Mouse (Mus musculus): ENCODE measurements around the gene Itgae.
A peak's percentile ranks its signal among the peaks of the same experiment; 100 is the strongest.

Itgae gene

GRCm38 (mm10) chr11:73092877-73093276 lies 2.5 kb downstream of the Itgae start:
- no peak for DNase-seq (ENCODE audit: low spot score in 2 of 2)

DNA sequence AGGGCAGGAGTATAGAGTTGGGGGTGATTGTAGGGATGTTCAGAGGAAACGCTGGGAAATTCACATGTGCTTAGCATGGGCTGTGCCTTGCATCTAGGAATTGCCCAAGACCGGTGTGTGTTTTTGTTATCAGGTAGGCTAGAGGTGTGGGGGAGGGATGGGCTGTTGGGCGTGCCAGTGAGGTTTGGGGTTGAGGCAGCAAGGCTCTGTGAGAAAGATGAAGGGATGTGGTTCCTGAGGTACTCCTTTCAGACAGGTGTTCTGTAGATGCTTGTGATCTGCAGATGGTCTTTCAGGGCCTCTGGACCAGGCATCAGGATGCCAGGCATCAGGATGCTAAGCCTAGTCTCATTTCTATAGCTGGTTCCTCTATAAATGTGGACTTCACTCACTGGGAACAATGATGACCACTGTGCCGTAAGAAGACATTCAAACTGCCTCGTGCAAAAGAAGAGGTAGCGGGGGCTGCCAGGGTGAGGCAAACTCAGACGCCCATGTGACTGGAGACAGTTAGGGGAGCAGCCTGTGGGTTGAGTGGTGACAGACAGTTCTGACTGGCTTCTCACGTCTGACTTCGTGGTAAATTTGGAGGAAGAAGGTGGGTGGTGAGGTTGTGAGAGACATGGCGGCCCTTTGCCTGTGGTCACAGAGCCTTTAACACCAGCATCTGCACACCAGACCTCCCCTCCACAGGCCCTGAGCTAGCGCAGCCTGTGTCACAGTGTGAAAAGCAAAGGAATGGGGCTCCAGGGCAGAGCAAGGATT lies 4.0 kb downstream of the Itgae start:
- no peak for DNase-seq (ENCODE audit: low spot score in 2 of 2)

DNA sequence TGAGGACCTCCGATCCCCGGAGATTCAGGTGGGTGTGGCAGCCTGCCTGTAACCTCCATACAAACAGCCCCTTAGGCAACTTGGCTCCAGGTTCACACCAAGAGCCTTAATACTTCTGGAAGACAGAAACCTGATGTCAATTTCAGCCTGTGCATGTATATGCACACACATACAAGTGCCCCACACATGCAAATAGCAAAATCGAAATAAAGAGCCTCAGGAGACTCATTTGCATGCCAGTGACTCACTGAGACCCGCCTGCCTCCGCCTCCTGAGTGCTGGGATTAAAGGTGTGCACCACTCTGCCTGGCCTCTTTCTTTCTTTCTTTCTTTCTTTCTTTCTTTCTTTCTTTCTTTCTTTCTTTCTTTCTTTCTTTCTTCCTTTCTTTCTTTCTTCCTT lies 8.5 kb downstream of the Itgae start:
- DNase-seq (ENCODE audit: low spot score in 2 of 2) = no peak

DNA sequence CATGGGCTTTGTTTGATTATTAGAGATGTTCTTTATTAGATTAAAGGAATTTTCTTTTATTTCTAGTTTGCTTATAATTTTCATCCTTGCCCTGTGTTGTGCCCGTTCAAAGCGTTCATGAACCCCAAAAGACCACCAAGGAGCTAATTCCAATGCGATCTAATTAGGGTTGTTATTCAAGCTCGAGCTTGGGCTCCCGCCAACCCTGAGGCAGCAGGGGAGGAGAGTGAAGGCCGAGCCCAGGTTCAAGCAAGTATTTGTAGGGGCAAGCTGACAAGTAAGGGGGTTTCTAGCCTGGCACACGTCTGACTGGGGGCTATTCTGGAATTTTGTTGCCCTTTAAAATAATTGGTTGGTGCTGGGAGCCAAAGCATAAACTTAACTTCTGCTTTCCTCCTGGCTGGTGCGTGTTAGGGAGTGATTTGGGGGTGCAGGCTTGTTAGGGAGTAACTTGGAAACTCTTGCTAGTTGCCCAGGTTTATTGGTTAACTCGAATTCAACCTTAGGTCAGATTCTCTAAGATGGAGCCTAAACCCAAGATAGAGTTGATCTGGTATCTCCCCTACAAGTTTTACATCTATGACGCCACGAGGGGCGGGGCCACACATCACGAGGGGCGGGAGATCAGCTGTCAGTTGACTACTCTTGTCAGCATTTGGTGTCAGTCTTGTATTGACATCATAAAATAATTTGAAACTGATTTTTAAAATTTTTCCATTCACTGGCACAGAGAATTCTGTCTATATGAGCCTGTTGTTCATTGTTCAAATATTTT lies 9.8 kb downstream of the Itgae start:
- no peak for DNase-seq (ENCODE audit: low spot score in 2 of 2)

GRCm38 (mm10) chr11:73101308-73101707 lies 10.9 kb downstream of the Itgae start:
- DNase-seq (ENCODE audit: low spot score in 2 of 2) = no peak

- no peak for DNase-seq (ENCODE audit: low spot score in 2 of 2)
Measured at GRCm38 (mm10) chr11:73105246-73105645, 14.9 kb downstream of the Itgae start.

DNA sequence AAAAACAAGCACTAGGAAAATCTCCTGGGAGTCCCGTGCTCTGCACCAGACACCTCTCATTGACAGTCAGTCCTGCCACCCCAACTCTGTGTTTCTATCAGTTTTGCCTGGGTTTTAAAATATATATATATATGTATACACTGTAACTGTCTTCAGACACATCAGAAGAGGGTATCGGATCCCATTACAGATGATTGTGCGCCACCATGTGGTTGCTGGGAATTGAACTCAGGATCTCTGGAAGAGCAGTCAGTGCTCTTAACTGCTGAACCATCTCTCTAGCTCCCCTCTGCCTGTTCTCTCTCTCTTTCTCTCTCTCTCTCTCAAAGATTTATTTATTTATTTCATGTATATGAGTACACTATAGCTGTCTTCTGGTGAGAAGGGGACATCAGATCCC lies 17.0 kb downstream of the Itgae start:
- peak in 1 of 2 experiments; percentile 34 for DNase-seq (ENCODE audit: low spot score in 2 of 2)

- no peak for DNase-seq (ENCODE audit: low spot score in 2 of 2)
Measured at GRCm38 (mm10) chr11:73108195-73108897, 18.0 kb downstream of the Itgae start.

- DNase-seq (ENCODE audit: low spot score in 2 of 2) = no peak
Measured at GRCm38 (mm10) chr11:73108898-73109625, 18.7 kb downstream of the Itgae start.

DNA sequence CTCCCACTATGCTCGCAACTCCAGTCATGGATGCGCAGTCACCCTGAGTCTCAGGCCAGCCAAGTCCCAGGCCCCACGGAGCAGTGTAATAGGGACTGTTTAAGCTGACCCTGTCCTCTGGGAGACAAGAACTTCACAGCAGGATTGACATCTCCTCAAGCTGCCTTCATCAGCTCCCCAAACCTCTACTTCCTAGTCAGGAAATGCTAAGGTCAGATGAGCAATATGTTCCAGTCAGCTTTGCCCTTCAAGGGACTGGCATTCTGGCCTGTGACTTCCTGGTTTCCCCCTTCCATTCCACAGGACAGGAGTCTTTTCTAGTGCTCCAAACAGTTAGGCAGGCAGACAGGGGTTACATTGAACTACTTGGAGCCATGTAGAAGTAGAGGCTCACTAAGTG lies 19.6 kb downstream of the Itgae start:
- DNase-seq (ENCODE audit: low spot score in 2 of 2) = no peak

GRCm38 (mm10) chr11:73111414-73111813 lies 21.0 kb downstream of the Itgae start:
- no peak for DNase-seq (ENCODE audit: low spot score in 2 of 2)

DNA sequence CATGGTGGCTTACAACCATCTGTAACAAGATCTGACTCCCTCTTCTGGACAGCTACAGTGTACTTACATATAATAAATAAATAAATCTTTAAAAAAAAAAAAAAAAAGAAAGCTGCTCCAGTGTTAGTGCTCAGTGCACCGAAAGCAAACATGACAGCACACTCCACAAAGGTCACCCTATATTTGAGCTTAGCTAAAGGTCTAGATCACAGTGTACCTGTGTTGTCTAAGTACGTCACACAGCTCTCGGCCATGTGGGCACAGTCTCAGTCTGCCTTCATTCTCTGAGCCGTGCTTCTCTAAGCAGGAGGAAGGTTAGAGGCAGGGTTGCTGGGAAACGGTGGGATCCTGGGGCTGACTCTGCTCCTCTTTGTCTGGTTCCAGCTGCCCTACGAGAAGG lies 36.1 kb downstream of the Itgae start:
- DNase-seq (ENCODE audit: low spot score in 2 of 2) = no peak

- no peak for DNase-seq (ENCODE audit: low spot score in 2 of 2)
Measured at GRCm38 (mm10) chr11:73131020-73131419, 40.6 kb downstream of the Itgae start.

DNA sequence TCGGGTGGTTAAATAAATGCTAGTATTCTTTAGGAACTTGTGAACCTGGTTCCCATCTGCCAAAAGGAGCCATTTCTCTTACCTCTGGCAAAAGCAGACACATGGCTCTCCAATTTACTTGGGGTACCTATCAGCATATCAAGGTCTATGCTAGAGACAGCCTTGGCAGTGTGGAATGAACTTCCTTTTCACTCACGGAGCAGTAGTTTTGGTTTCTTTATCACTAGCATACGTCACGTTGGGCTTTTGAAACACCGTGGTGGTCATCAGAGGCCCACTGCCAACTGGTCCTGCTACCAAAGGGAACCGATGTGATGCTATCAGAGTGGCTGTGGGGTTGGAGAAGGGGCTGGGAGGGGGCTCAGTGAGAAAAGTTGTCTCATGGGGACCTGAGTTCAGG lies 42.6 kb downstream of the Itgae start:
- DNase-seq (ENCODE audit: low spot score in 2 of 2) = no peak

DNA sequence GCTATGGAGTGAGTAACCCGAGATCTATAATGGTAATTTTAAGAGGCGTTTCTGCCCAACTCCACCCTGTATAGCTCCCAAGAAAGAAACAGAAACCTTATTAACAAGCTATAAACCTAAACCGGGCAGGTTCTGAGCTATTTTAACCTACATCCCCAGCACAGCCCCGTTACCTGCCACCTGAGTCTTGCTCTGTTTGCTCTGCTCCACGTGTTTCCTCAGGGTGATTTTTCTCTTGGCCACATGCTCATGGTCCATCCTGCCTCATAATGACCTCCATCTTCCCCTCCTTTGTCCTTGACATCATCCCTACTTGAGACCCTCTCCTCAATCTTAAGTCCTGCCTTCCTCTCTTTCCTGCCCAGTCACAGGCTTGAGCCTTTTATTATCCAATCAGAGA lies 43.8 kb downstream of the Itgae start:
- DNase-seq (ENCODE audit: low spot score in 2 of 2) = no peak

DNA sequence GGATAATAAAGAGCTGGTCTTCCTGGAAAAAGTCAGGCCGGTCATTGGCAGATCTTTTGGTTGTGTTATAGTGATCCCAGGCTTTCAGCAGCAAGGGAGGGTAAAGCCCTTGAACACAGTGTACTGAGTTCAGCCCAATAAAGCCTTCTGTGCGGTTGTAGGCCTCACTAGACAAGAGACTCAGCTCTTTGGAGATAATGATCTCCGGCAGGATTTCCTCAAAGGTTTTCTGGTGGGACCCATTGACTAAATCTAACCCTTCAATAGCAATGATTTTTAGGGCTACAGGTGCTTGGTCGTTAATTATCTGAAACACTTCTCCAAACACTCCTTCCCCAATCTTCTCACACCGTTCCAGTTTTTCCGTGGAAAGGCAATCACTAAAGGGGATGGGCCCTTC lies 46.2 kb downstream of the Itgae start:
- DNase-seq (ENCODE audit: low spot score in 2 of 2) = no peak

GRCm38 (mm10) chr11:73137116-73137515 lies 46.7 kb downstream of the Itgae start:
- DNase-seq (ENCODE audit: low spot score in 2 of 2) = no peak

DNA sequence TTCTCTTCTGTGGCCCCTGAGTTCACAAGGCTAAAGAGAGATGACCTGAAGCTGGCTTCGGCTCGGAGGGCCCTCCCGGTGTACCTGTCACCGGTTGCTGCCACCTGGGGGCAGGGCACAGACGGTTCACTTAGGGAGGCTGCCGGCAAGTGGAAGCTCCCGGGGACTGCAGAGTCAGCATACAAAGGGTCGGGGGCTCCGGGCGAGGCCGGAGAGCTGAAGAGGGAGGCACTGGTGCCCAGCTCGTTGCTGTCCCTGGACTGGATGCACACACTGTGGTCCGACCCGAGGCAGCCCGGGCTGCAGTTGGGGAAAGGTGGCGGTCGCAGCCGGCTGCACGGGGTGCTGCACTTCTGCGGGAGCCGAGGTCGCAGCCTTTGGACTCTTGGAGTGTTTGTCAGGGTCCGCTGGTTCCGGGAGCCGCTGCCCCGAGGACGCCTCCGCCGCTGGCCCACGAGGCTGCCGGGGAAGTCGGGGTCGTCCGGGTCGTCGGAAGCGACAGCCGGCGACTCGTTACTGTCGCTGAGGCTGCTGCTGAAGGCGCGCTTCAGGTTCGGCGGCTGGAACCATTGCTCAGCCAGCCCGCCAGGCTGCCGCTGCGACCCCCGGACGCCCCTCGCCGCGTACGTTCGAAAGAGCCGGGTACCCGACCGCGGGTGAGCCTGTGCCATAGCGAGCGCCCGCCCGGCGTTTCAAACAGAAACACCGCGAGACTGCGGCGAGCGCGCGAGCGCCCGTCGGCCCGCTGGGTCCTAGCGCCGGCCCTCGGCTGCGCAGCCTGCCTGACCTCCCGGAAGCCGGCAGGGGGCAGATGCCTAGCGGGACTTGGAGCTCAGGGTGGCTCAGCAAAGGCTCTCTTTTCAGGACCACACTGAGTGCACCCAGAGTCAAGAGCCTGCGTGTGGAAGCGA lies 47.5 kb downstream of the Itgae start, which contains the start of gene Haspin:
TSS of gene Haspin (minus strand) at position 704 of the 911 bp plus-strand sequence.
- DNase-seq (ENCODE audit: low spot score in 2 of 2) = peak; percentile 81 to 84

DNA sequence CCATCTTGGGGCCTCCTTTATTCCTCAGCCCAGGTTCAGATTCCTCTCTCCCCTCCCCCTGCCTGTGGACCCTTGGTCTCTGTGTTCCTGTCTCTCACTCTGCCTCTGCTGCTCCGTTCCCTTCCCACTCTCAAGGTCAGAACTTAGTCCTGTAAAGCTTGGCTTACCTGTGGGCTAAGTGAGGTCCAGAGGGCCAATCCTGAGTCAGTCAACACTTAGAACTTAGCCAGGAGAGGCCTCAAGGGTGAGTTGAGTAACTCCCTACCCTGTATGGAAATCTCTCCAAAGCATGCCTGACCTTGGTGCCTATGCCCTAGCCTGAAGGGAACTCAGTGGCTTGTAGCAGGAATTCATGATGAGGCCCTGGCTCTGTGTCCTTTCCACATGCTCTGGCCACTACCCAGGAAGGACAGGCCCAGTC lies 53.9 kb downstream of the Itgae start:
- no peak for DNase-seq (ENCODE audit: low spot score in 2 of 2)
